Mouse (Mus musculus) CH12.LX (cell line): ENCODE measurements around the gene Ppip5k1.

Experiments
- CHD1 ChIP-seq: IDR thresholded peaks from 2 replicates; pipeline ENCODE4 v1.6.1; 2012; ENCODE audit warnings: low read depth, low read length, improper control_type of control experiment, inconsistent platforms
- CTCF ChIP-seq, 2 experiments: IDR thresholded peaks in 1 of 2; conservative IDR thresholded peaks in 1 of 2; 2 replicates each; pipeline ENCODE4 v1.5.1; 2011 to 2012; ENCODE audit warnings: low read depth in 2 of 2, low read length in 2 of 2, improper control_type of control experiment in 1 of 2, inconsistent platforms in 1 of 2, mild to moderate bottlenecking in 1 of 2, moderate library complexity in 1 of 2
- JUND ChIP-seq: conservative IDR thresholded peaks from 2 replicates; pipeline ENCODE4 v1.6.1; 2011; ENCODE audit warnings: low read depth, low read length, improper control_type of control experiment
- POLR2A ChIP-seq: IDR thresholded peaks from 2 replicates; pipeline ENCODE4 v1.6.1; 2011; ENCODE audit warnings: low read depth, mild to moderate bottlenecking, improper control_type of control experiment, low read length
- ZC3H11A ChIP-seq: IDR thresholded peaks from 2 replicates; pipeline ENCODE4 v1.6.1; 2012; ENCODE audit warnings: low read depth, mild to moderate bottlenecking, inconsistent platforms, low read length, improper control_type of control experiment

- no peak for TF ChIP-seq CTCF (conservative IDR thresholded peaks at IDR 0.05 in 1 of 2, IDR thresholded peaks at IDR 0.05 in 1 of 2; ENCODE audit: low read depth in 2 of 2, low read length in 2 of 2)
- TF ChIP-seq POLR2A = no peak
- no peak for TF ChIP-seq ZC3H11A
- no peak for TF ChIP-seq CHD1
- TF ChIP-seq JUND = no peak
Measured at GRCm38 (mm10) chr2:121271928-121272516, 83.2 kb downstream of the Ppip5k1 start.
